Mouse (Mus musculus): ENCODE data around the gene Lrmda.

Lrmda gene

DNA sequence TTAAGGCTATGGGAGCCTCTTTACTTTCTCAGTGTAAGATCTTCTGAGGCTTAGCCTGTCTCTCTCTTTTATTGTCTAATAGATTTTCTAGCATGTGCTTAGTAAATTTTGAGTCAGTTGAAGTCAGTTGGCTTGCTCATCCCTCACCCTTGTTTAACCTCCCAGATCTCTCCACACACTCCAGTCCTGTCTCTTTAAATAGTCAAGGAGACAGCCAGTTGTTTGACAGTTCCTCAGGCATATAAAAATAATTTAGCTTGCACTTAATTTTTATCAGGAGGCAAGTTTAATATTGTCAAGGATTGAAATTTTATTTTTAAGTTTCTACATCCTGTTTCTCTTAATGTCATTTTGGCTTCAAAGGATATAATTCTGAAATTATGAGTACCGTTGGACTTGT, 303.5 kb downstream of the Lrmda start:
- ChIA-PET POLR2A (interaction anchor here in 1 of 4 experiments (1.3 kb wide), 1 partner anchor 13 kb away, joined by 3 read pairs; no protein-coding TSS in a partner anchor), CTCF (no interaction called here)

DNA sequence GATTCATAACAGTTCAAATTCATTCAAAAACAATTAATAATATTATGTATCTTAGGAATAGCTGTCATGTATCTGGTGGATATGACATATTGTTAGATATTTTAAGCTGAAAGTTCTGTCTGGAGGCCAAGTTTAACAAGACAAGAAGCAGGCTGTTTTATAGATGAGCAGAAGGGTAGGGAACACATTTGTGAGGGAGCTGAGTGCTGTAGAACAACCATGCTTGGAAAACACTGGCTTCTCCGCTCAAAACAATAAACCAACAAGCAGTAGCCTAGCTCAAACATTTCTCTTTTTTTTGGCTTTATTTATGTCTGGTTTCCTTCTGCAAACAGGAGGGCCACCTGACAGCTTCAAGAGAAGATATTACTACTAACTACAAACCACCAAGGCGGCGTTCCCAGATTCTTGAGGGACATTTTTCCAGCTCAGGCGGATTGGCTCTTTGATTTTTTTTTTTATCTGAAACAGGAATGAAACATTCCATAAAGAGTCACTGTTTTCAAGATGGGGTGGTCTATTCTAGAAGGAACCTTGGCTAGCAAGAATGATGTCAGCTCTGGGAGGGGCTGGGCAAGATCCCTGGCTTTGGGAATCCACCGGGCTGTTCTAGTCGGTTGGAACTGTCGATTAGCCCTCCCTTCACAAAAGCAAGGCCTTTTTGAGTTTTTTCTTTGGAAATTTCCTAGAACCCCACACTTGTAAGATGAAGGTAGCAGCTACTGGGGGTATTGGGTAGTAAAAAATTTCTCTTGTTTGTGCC, 304.2 kb downstream of the Lrmda start:
- POLR2A ChIA-PET, result interaction anchor here in 1 of 4 experiments (1.3 kb wide), 1 partner anchor 12 kb away, joined by 3 read pairs; no protein-coding TSS in a partner anchor
- CTCF ChIA-PET, result no interaction called here

DNA sequence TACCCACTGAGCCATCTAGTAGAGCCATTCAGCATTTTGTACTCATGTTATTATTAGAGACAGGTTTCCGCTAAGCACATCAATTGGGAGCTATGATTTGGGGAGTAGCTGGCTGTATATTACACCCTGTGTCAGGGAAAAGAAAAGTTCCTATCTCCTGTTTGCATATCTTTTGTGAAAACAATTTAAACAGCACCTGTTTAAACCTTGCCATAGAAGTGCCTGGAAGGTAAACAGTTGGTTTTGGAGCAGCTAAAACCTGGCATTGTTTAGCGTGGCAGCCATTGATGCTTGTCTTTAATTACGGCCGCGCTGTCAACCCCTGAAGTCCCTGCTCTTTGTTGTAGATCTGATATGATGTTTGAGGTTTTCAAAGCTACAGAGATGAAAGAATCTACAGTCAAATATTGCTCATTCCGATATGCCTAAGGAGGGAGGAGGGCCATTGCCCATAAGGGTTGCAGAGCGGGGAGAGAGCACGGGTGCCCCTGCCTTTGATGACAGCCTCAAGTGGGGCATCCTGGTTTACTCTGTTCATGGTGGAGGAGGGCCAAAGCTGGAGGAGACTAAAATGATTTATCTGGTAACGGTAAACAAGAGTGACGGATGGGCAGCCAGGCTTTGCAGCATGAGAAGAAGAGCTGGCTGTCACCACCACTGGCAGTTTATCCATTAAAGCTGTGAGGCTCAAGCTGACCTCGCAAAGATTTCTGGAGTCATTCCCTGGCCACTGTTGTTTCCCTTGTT, 306.9 kb downstream of the Lrmda start:
- POLR2A ChIA-PET, result no interaction called here
- CTCF ChIA-PET, result no interaction called here

DNA sequence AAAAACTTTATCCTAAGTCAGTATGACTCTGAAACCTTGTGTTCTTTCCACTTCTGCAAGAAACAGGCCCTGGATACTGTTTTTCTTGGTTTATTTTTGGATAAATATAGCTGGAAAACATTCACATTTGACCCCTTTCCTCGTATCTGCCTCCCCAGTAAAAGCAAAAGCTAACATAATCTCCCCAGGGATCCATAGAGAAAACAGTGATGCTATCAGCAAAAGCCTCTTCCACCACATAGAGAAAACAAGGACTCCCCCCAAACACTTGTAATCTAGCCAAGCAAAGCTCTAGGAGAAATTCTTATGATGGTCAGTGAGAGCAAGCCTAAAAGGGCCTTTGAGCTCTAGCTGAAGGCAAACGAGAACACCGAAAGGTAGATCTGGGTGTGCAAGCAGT, 309.7 kb downstream of the Lrmda start:
- CTCF ChIA-PET, result no interaction called here

DNA sequence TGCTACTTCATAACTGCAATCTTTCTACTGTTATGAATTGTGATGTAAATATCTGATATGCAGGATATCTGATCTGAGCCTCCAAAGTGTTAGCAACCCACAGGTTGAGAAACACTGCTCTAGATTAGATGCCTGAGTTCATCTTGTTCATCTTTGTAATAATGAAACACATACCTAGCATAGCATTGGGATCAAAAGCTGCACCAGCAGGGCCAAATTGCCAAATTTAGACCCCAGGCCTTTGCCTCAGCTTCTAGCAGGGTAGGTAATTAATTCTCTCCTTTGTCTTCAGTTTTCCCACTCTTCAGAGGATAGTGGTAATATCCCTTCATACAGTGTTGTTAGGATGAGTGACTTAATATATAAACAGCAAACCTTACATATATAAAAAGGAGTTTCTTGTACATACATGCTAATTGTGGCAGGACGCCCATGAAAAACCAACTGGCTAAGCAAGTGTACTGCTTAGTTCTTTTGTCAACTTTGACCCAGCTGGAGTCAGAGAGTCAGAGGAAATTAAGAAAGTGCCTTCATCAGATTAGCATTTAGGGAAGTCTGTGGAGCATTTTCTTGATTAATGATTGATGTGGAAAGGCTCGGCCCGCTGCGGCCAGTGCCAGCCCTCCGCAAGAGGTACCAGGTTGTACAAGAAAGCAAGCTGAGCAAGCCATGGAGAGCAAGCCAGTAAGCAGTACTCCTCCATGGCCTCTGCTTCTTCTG, 315.7 kb downstream of the Lrmda start:
- ChIA-PET CTCF (no interaction called here), POLR2A (interaction anchor here in 1 of 4 experiments (1.0 kb wide), 1 partner anchor 12 kb away, joined by 3 read pairs; no protein-coding TSS in a partner anchor)

More for the DNA sequence above, 309.7 kb downstream of the Lrmda start:
- POLR2A ChIA-PET, result no interaction called here

DNA sequence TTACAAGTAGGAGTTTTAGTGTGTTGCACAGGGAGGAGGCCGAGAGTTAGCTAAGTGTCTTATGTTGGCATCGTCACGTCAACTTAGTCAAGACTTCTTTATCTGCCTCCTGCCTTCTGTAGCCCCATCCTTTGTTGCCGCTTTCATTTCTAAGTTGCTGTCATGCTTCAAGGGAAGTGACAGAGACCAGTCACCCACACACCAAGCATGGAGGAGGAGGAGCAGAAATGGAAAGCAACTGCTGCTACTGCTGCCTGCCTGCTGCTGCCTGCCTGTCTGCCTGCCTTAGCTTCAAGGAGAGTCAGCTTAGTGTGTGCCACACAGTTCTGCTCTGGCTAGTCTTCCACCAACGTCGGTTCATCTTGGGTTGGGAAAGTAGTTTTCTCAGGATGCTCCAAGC, 319.7 kb downstream of the Lrmda start:
- ChIA-PET POLR2A (no interaction called here), CTCF (no interaction called here)

DNA sequence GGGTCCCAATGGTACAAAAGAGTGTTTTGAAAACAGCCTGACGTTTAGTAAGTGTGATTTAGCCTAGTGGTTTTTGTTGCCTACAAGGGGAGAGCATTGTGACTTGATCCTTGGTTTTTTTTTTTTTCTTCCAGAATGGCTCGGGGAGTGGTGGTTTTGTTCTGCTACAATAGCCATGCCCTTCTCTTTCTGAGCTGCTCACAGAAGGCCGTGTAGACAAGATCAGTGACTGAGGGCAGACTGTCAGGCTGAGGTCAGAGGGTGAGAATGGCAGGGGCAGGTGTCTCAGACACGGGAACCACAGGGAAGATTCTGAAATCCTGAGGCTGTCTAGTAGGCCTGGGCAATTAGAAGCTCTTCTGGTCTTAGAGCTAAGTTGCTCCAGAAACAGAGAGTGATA, 323.8 kb downstream of the Lrmda start:
- ChIA-PET POLR2A (interaction anchor here in 1 of 4 experiments (0.8 kb wide), 1 partner anchor 11 kb away, joined by 4 read pairs; no protein-coding TSS in a partner anchor), CTCF (no interaction called here)

DNA sequence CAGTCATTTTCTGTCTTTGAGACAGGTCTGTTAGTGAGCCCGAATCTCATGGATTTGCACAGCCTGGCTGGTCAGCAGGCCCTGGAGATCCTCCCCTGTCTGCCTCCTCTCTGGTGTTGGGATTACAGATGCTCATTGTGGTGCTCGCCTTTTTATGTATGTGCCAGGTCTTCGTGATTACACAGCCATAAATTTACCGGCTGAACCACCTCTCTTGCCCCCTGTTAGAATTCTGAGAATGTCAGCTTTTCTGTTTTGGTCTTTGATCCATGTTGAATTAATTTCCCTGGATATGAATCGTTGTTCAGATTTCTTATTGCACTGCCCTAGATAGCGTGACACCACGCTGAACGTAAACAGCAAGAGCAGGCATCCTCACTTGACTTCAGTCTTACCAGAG, 325.7 kb downstream of the Lrmda start:
- POLR2A ChIA-PET, result no interaction called here
- CTCF ChIA-PET, result no interaction called here

DNA sequence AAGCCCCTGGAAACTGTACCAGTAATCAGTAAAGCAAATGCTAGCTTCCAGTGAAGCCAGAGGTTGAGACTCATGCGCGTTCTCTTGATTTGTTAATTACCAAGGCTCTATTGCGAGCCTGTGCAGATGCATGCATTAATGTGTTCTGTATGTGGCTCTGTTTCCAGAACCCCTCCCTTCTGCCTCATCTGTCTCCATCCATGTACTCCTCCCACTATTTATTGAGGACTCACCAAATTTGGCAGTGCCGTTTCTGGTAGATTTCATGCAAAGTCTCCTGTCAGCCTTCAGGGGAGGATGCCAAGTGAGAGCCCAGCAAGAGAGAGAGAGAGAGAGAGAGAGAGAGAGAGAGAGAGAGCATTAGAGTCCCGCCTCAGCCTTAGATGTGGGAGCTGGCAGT, 334.1 kb downstream of the Lrmda start:
- POLR2A ChIA-PET, result interaction anchor here in 1 of 4 experiments (0.7 kb wide), 1 partner anchor 10 kb away, joined by 4 read pairs; no protein-coding TSS in a partner anchor
- CTCF ChIA-PET, result no interaction called here

DNA sequence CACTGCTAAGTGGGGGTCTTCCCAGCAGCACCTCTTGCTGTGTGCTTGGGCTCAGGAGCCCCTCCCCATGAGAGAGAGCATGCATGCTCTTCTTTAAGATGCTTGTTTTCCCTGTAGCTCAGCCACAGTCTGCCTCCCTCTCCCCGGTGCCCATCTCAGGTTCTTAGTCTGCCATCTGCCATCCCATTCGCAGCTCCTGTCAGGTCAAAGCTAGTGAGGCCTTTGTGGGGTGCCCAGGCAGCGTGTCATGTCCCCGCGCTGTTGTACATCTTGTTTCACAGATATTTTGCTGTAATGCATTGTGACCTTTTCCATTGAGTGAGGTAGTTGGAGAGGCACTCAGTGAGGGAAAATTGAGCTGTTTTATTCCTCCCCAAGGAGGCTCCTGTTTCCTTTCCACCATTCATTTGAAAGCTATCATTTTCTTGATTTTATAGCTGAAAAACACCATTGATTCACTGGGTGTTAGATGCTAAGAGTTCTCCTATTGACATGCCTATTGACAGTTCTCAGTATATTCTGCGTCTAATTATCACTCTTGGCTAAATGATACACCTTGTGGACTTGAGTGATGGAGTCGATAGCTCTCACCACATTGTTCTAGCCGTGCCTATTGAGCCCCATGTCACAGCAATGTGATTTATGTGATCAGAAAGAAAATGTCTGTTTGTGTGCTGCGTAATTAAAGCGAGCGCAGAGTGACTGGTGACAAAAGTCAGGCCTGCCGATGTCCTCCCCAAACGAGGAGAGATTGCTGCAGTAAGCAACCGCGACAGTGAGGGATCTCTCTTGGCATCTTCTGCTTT, 335.5 kb downstream of the Lrmda start:
- ChIA-PET POLR2A (no interaction called here), CTCF (no interaction called here)

DNA sequence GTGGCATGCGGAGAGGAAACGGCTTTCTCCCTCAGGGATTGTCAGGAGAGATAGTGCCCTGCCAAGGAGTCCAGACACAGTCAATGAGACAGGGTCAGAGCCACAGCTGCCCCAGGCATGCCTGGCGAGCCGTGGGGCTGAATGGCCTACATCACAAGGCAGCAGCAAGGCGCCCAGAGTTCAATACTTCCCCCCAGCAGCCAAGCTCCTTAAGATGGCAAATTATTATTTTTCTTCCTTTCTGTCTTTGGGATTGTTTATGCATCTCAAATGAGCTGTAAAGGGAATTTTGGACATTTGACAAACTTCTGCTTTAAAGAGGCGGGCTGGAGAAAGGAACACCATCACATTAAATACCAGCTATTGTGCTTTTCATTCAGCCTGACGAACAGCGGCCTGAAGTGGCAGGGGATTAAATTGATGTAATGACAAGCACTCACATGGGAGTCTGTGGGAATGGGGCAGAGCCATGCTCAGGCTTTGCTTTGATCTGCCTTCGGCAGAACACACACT, 338.5 kb downstream of the Lrmda start:
- ChIA-PET POLR2A (no interaction called here), CTCF (no interaction called here)

DNA sequence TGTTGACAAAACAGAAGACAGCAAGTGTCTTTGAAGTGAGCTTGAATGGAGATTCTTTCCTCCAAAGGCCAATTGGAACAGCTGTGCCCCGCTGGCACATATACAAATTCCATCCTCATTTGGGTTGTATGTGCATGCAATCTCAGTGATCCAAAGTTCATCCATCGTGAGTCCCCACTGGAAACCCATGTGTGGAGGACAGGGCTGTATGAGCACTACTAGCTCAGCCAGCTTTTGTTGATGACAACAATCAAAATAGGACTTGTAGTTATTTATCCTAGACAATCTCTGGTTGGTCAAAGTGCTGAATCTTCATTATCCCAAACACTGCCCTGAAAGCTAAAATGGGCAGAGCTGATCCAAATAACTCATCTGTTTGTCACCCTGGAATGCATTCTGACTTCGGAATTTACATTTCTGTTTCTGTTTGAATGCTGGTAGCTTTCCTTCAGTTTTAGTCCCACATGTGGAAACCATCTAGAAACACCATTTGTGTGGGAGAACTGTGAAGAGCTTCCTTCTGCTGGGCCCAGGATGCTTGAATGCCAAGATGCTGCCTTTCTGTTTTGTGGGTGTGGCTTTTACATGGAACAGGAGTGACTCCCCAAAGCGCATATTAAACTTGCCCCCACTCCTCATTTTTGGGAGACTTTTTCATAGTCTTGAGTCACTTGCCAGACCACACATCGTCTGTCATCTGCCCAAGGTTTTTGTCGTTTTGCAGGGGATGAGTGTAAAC, 344.7 kb downstream of the Lrmda start:
- CTCF ChIA-PET, result no interaction called here
- POLR2A ChIA-PET, result no interaction called here

DNA sequence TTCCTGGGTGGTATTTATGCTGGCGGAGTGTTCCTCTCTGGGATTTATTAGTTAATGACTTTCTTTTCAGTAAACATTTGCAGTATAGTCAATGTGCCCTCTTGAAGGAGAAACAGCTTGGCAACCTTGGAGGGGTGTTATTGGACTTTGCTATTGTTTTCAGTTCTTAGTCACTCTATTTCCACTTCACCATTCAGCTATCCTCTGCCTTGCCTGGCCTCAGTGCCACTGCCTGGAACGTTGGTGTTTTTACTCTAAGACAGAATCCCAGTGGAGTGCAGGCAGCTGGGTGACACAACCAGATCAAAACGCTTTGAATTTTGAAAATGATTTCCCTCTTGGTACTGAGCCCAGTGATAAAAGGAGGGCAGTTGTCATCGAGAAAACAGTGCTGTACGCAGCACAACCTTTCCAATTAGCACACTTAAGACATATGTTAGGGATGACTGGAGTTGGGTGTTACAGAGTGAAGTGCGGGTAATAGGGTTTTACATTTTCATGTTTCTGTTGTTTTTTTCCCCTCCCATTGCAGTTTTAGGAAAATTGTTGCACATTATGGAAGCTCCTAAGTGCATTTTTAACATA, 345.4 kb downstream of the Lrmda start:
- ChIA-PET CTCF (no interaction called here), POLR2A (no interaction called here)

DNA sequence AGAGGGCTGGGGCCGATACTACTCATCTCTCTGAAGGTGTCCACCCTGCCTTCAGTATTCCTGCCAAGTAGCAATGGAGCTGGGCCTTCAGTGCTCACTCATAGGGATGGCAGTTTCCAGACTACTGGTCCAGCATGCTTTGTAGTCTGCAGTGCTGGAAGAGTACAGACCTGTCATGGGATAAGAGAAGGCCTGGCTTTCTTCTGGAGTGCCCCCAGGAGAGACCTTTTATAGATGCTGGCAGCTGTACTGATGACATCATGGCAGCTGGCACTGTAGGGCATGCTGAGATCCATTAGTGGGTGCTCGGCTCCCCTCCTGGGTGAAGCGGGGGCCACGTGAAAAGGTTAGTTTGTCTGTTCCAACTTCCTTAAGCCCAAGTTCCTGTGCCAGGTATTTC, 348.1 kb downstream of the Lrmda start:
- CTCF ChIA-PET, result no interaction called here

DNA sequence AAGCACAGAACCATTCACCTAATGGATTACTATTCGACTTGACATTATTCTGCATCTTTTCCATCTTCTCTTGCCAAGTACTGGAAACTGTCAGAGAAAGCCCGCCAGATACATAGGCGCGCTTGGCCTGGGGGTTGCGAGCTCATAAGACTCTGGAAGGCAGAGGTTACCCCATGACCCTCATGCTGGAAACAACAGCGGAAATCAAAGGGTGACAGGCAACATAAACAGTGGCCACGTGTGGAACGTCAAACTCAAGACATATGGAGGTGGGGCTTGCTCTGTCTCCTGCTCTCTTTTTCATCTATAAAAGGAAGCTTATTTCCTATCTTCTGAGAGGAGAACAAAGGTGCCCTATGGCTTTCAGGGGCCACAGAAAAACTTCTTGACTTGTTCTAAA, 351.6 kb downstream of the Lrmda start:
- CTCF ChIA-PET, result interaction anchor here in 1 of 4 experiments (1.7 kb wide), 1 partner anchor 402 kb away, joined by 4 read pairs; no protein-coding TSS in a partner anchor
- POLR2A ChIA-PET, result no interaction called here

More for the DNA sequence above, 348.1 kb downstream of the Lrmda start:
- POLR2A ChIA-PET, result no interaction called here

DNA sequence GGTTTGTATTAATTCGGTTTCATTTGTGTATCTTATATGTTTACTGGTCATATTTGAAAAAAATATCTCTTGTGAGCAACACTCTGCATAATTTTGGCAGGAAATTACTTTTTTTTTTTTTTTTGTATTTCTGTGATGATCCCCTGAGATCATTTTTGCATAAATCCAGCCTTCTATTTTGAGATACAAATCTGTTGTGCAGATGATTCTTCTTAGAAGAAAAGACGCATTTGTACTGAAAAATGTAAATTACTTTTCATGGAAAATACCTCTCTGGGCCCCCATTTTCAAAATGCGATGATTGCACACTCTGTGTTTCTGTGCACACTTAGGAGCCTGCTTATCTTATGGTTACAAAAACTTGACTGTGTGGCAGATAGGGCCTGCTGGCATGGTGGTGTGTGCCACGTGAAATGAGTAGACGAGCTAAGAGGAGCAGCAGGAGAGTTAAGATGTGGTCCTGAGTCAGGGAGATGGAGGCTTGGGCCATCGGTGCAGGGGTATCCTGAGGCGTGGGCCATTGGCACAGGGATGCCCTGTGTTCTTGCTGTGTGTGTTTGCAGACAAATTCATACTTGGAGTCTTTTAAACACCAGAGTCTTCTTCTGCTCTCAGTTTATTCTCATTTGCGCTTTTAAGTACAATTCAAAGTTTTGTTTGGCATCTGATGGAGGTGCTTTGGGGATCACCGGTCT, 353.3 kb downstream of the Lrmda start:
- ChIA-PET CTCF (interaction anchor here in 1 of 4 experiments (0.7 kb wide), 1 partner anchor 1297 kb away, joined by 3 read pairs; no protein-coding TSS in a partner anchor), POLR2A (no interaction called here)

DNA sequence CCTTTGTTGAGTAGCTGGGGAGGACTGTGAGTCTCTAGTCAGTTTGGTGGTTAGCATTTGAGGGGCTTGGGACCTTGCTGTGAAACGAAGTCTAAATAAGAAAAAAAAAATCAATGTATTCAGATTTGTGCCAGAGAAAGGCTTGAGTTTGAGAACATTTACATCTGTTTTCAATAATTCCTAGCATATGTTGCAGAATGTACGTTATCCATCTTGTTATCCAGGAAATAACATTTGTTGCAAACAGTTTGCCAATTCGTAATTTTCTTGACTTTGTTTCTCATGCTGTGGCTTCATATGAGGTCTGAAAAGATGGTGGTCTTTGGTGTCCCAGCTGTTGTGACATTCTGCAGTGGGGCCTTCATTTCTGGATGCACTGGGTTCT, 353.8 kb downstream of the Lrmda start:
- CTCF ChIA-PET, result interaction anchor here in 1 of 4 experiments (0.7 kb wide), 1 partner anchor 1297 kb away, joined by 3 read pairs; no protein-coding TSS in a partner anchor
- POLR2A ChIA-PET, result no interaction called here

DNA sequence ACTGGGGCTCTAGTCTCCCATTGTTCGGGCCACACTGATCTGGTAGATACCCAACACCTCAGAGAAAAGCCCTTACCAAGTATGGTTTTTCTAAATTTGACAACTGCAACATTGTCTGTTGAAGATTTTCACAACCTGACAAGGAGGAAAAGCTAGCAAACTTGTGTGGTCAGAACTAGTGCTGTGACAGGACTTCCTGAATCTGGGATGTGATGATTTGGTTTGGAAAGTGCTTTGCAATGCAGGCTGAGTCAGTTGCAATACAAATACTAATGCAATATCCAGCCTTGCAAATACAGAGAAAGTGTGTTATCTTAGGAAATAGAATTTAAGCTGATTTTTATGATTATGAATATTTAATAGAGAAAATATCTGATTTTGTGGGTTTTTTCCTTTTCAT, 357.6 kb downstream of the Lrmda start:
- POLR2A ChIA-PET, result no interaction called here
- CTCF ChIA-PET, result no interaction called here
